25 mouse cellular contexts compared by ENCODE assay signal in the genomic region with DNA sequence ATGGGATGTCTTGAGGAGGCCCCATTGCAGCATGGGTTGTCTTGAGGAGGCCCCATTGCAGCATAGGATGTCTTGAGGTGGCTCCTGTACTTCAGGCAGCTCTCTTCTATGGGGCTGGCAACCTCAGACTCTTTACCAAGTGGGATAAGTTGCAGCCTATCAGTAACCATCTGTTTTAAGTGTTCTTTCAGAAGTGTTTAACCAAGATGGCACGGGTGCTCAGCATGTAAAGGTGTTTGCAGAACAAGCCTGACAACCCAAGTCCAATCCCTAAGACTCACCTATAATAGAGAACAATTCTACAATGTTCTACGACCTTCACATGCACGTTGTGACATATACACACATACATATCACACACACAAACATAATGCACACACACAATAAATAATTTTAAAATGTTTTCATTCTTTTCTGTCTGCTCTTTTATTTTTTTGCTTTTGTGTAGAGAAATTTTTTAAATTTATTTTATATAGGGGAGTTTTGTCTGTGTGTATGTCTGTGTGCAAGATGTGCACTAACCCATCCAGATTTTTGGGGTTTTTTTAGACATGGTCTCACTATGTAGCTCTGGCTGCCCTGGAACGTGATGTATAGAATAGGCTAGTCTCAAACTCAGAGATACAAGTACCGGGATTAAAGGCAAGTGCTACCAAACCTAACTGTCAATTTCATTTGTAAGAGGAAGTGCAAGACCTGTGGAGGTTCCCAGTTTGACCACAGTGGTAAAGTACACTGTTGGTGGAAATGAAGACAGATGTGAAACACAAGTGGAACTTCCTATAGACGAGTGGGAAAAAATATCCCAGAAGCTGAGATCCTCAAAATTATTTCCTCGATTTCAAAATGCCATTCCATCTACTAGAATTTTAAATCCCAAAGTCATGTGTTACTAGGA. TPM values are rescaled to one million over a fixed set of nuclear protein-coding genes. Genes with fewer than 3 reads are reported as not detected.
DNase-seq lines count a peak whose midpoint lies in the region; ATAC-seq and TF ChIP-seq lines count a peak whose summit lies in the region.
"Had no signal": no experiment of that assay in that cellular context is flagged by ENCODE, and none has a peak within 500 bp of the region (broad histone marks: within the 10 kb centered on the region; RNA-seq: fewer than 3 reads in every experiment).

No protein-coding gene starts in this region.

- no peaks in the 10 kb centered on the region; the same call in 1 of the 2 replicates for H3K79me2 ChIP-seq in liver, adult 2 months (ENCODE audit: control insufficient read depth, insufficient read depth, low read length)
- H3K79me2 ChIP-seq in MEL (ENCODE audit: control insufficient read depth, insufficient read depth, low read length, poor library complexity), result peaks cover 14% of the 10 kb centered on the region

- DNase-seq in liver, adult 2 months (ENCODE audit: extremely low read depth, low read depth, low spot score), result no peak
- no peak for DNase-seq in liver, embryonic 11.5 days (ENCODE audit: low spot score)
- peak; percentile 55 for DNase-seq in MEL (ENCODE audit: low read depth, low spot score)
- no peak for DNase-seq in yolk sac, embryonic 10.5 days (ENCODE audit: low spot score)
- DNase-seq in lung, postnatal 10 days, result no peak
- DNase-seq: adrenal gland, postnatal 25 days; B cell, adult 2 months; cerebellum, adult 8-10 months; cerebellum, postnatal 25 days; gastrocnemius, postnatal 25 days; heart, postnatal 10 days; lung, postnatal 4 days; midbrain, embryonic 14.5 days; thymus, postnatal 4 days had no signal

- no peak for TF ChIP-seq RAD21 in MEL (IDR thresholded peaks at IDR 0.05; ENCODE audit: low read depth, low read length)

- no peak for TF ChIP-seq POLR2A in liver, adult 2 months (IDR thresholded peaks at IDR 0.05; ENCODE audit: extremely low read depth, insufficient read depth, low read length)
- peak in 1 of 2 experiments; percentile 36; a peak in 1 of 4 replicates for TF ChIP-seq POLR2A in MEL (IDR thresholded peaks at IDR 0.05; ENCODE audit: control insufficient read depth in 1 of 2, insufficient read depth in 1 of 2, low read depth in 1 of 2, low read length in 2 of 2, poor library complexity in 1 of 2)

- H3K4me2 ChIP-seq in liver, embryonic 11.5 days, result no peak overlapping the region
- H3K4me2 ChIP-seq in liver, embryonic 15.5 days, result no peak overlapping the region
- H3K4me2 ChIP-seq in forebrain, embryonic 15.5 days (replicated peaks), result no peak overlapping the region
- H3K4me2 ChIP-seq: embryonic facial prominence, embryonic 13.5 days; hindbrain, embryonic 14.5 days; limb, embryonic 13.5 days had no signal

- H3K27me3 ChIP-seq in liver, adult 2 months (ENCODE audit: control insufficient read depth, insufficient read depth, low read length), result no peaks in the 10 kb centered on the region
- H3K27me3 ChIP-seq in liver, embryonic 11.5 days (replicated peaks; ENCODE audit: control insufficient read depth, insufficient read depth, low read length), result no peaks in the 10 kb centered on the region
- H3K27me3 ChIP-seq in MEL (ENCODE audit: control insufficient read depth in 1 of 2, insufficient read depth in 2 of 2, low read length in 2 of 2), result no peaks in the 10 kb centered on the region
- no peaks in the 10 kb centered on the region for H3K27me3 ChIP-seq in liver, embryonic 15.5 days
- H3K27me3 ChIP-seq in forebrain, embryonic 15.5 days, result no peaks in the 10 kb centered on the region
- H3K27me3 ChIP-seq: embryonic facial prominence, embryonic 13.5 days; heart, embryonic 13.5 days; limb, embryonic 13.5 days; Patski had no signal

- no peak overlapping the region for H3K4me3 ChIP-seq in liver, adult 2 months (ENCODE audit: insufficient read depth, low read depth, low read length)
- no peak overlapping the region for H3K4me3 ChIP-seq in liver, embryonic 11.5 days (ENCODE audit: low read depth, low read length)
- no peak overlapping the region for H3K4me3 ChIP-seq in MEL (ENCODE audit: control insufficient read depth in 1 of 2, insufficient read depth in 1 of 2, low read depth in 2 of 2, low read length in 2 of 2)
- H3K4me3 ChIP-seq in liver, embryonic 15.5 days (replicated peaks), result no peak overlapping the region
- H3K4me3 ChIP-seq in forebrain, embryonic 15.5 days, result no peak overlapping the region
- H3K4me3 ChIP-seq: embryonic facial prominence, embryonic 13.5 days; forebrain, embryonic 10.5 days; heart, embryonic 13.5 days; layer of hippocampus, adult 2 months; limb, embryonic 13.5 days had no signal

- no peak overlapping the region for H3K9ac ChIP-seq in liver, adult 2 months (ENCODE audit: low read depth, low read length)
- no peak overlapping the region for H3K9ac ChIP-seq in liver, embryonic 11.5 days (ENCODE audit: low read depth, low read length)
- H3K9ac ChIP-seq in MEL (ENCODE audit: control insufficient read depth, low read depth, low read length, poor library complexity, severe bottlenecking), result no peak overlapping the region
- no peak overlapping the region for H3K9ac ChIP-seq in liver, embryonic 15.5 days
- no peak overlapping the region for H3K9ac ChIP-seq in forebrain, embryonic 15.5 days (replicated peaks)
- H3K9ac ChIP-seq: embryonic facial prominence, embryonic 13.5 days; heart, embryonic 13.5 days; hindbrain, embryonic 14.5 days; limb, embryonic 13.5 days had no signal

- peaks cover 9% of the 10 kb centered on the region for H3K4me1 ChIP-seq in liver, adult 2 months (ENCODE audit: control insufficient read depth, insufficient read depth, low read length)
- peaks cover 14% of the 10 kb centered on the region for H3K4me1 ChIP-seq in liver, embryonic 11.5 days (replicated peaks; ENCODE audit: control insufficient read depth, insufficient read depth, low read length)
- peaks cover 6 to 11% of the 10 kb centered on the region in 2 experiments for H3K4me1 ChIP-seq in MEL (ENCODE audit: control insufficient read depth in 1 of 2, insufficient read depth in 2 of 2, low read length in 2 of 2)
- peaks cover 38% of the 10 kb centered on the region for H3K4me1 ChIP-seq in liver, embryonic 15.5 days (replicated peaks)
- peaks cover 15% of the 10 kb centered on the region for H3K4me1 ChIP-seq in forebrain, embryonic 15.5 days

- TF ChIP-seq CTCF in liver, adult 2 months (IDR thresholded peaks at IDR 0.05; ENCODE audit: low read depth, low read length), result no peak
- no peak for TF ChIP-seq CTCF in MEL (IDR thresholded peaks at IDR 0.05 in 2 of 3, conservative IDR thresholded peaks at IDR 0.05 in 1 of 3; ENCODE audit: control insufficient read depth in 1 of 3, insufficient read depth in 1 of 3, low read depth in 2 of 3, low read length in 3 of 3, poor library complexity in 1 of 3, severe bottlenecking in 1 of 3)

- no peak for TF ChIP-seq EP300 in MEL (IDR thresholded peaks at IDR 0.05; ENCODE audit: low read depth in 1 of 2, low read length in 2 of 2)

- H3K9me3 ChIP-seq in liver, embryonic 11.5 days (ENCODE audit: control insufficient read depth, low read length), result no peaks in the 10 kb centered on the region
- no peaks in the 10 kb centered on the region for H3K9me3 ChIP-seq in MEL (replicated peaks; ENCODE audit: insufficient read depth, low read length)
- no peaks in the 10 kb centered on the region for H3K9me3 ChIP-seq in liver, embryonic 15.5 days (replicated peaks)
- H3K9me3 ChIP-seq in forebrain, embryonic 15.5 days, result no peaks in the 10 kb centered on the region
- H3K9me3 ChIP-seq: embryonic facial prominence, embryonic 13.5 days; forebrain, embryonic 10.5 days; G1E; heart, embryonic 13.5 days; limb, embryonic 13.5 days had no signal

- H3K36me3 ChIP-seq in liver, adult 2 months (ENCODE audit: control insufficient read depth, insufficient read depth, low read length), result no peaks in the 10 kb centered on the region
- no peaks in the 10 kb centered on the region for H3K36me3 ChIP-seq in liver, embryonic 11.5 days (ENCODE audit: control insufficient read depth, insufficient read depth, low read length)
- peaks cover 0 to 21% of the 10 kb centered on the region in 2 experiments; a peak in 2 of 4 replicates for H3K36me3 ChIP-seq in MEL (ENCODE audit: control insufficient read depth in 1 of 2, insufficient read depth in 2 of 2, low read length in 2 of 2)
- no peaks in the 10 kb centered on the region for H3K36me3 ChIP-seq in liver, embryonic 15.5 days (replicated peaks)
- no peaks in the 10 kb centered on the region for H3K36me3 ChIP-seq in forebrain, embryonic 15.5 days
- H3K36me3 ChIP-seq: embryonic facial prominence, embryonic 13.5 days; forebrain, embryonic 10.5 days; G1E; heart, embryonic 13.5 days; limb, embryonic 13.5 days had no signal

- WGBS in liver, adult 2 months, result 83% methylated on average over 7 of the region's 7 CpGs
- WGBS in liver, embryonic 11.5 days, result 68% methylated on average over 7 of the region's 7 CpGs
- 44% methylated on average over 7 of the region's 7 CpGs for WGBS in liver, embryonic 15.5 days (ENCODE audit: insufficient replicate concordance)
- 86% methylated on average over 7 of the region's 7 CpGs for WGBS in forebrain, embryonic 15.5 days

- peak overlapping the region; percentile 45; the same call in 1 of the 2 replicates for H3K27ac ChIP-seq in liver, adult 2 months (replicated peaks; ENCODE audit: insufficient read depth, low read depth, low read length)
- no peak overlapping the region for H3K27ac ChIP-seq in liver, embryonic 11.5 days (ENCODE audit: low read depth, low read length)
- H3K27ac ChIP-seq in MEL (ENCODE audit: control insufficient read depth, low read depth, low read length), result no peak overlapping the region; the same call in none of the 2 replicates
- peak overlapping the region; percentile 88 for H3K27ac ChIP-seq in liver, embryonic 15.5 days (replicated peaks)
- no peak overlapping the region for H3K27ac ChIP-seq in forebrain, embryonic 15.5 days (replicated peaks)
- H3K27ac ChIP-seq: embryonic facial prominence, embryonic 13.5 days; forebrain, embryonic 10.5 days; heart, embryonic 13.5 days; hindbrain, embryonic 14.5 days; layer of hippocampus, adult 2 months; limb, embryonic 13.5 days had no signal

- no peak for ATAC-seq in liver, embryonic 11.5 days (replicated peaks; ENCODE audit: low FRiP score)
- ATAC-seq in liver, embryonic 15.5 days (ENCODE audit: insufficient read depth), result no peak
- ATAC-seq in forebrain, embryonic 15.5 days (replicated peaks), result no peak
- ATAC-seq: inflammation-experienced regulatory T-cells, adult 6 months; Patski had no signal

RNA-seq across cellular contexts. Expression of gene Med21, which starts 2.0 kb away (rescaled TPM):
- total RNA-seq in liver, adult 2 months (2014; rRNA removed), result 42.9 and 56.4 TPM in 2 replicates
- 20.9 and 35.0 TPM in 2 replicates for polyA plus RNA-seq in liver, adult 2 months (2012; rRNA removed)
- polyA plus RNA-seq in liver, embryonic 11.5 days (2014; fragmentation: Nextera tagmentation; extraction: Ambion mirVana), result 97.2 and 112 TPM in 2 replicates
- total RNA-seq in MEL (2012; rRNA removed), result 79.5 and 83.7 TPM in 2 replicates
- polyA plus RNA-seq in MEL (2012; ENCODE audit: insufficient read depth in 1 of 2, insufficient read length in 2 of 2, low read depth in 1 of 2, low replicate concordance in 2 of 2, missing spikeins in 1 of 2), result 10 to 100 TPM in 1 of 2 experiments, not detected in 1; 56.7 TPM
- 57.6 and 59.1 TPM in 2 replicates for polyA plus RNA-seq in liver, embryonic 15.5 days (2015; fragmentation: Nextera tagmentation; extraction: Ambion mirVana)
- 107 and 114 TPM in 2 replicates for polyA plus RNA-seq in forebrain, embryonic 15.5 days (2015; fragmentation: Nextera tagmentation; extraction: Ambion mirVana)

RNA-seq across cellular contexts. Expression of gene Tm7sf3, which starts 2.3 kb away (rescaled TPM):
- total RNA-seq in liver, adult 2 months (2014; rRNA removed), result 48.5 and 54.2 TPM in 2 replicates
- 21.8 and 26.2 TPM in 2 replicates for polyA plus RNA-seq in liver, adult 2 months (2012; rRNA removed)
- 47.7 and 57.1 TPM in 2 replicates for polyA plus RNA-seq in liver, embryonic 11.5 days (2014; fragmentation: Nextera tagmentation; extraction: Ambion mirVana)
- 18.0 and 18.3 TPM in 2 replicates for total RNA-seq in MEL (2012; rRNA removed)
- polyA plus RNA-seq in MEL (2012; ENCODE audit: insufficient read depth in 1 of 2, insufficient read length in 2 of 2, low read depth in 1 of 2, low replicate concordance in 2 of 2, missing spikeins in 1 of 2), result 10 to 100 TPM in 1 of 2 experiments, not detected in 1; 27.1 TPM
- 24.3 and 25.2 TPM in 2 replicates for polyA plus RNA-seq in liver, embryonic 15.5 days (2015; fragmentation: Nextera tagmentation; extraction: Ambion mirVana)
- 31.9 and 32.7 TPM in 2 replicates for polyA plus RNA-seq in forebrain, embryonic 15.5 days (2015; fragmentation: Nextera tagmentation; extraction: Ambion mirVana)

Comparison
In these comparisons a context has a peak if more than half of its experiments do, and no peak if none do; other contexts are left out.
1. H3K27ac ChIP-seq: peak in liver, adult 2 months (single experiment) and liver, embryonic 15.5 days (single experiment); none in liver, embryonic 11.5 days (single experiment), MEL (single experiment) and forebrain, embryonic 15.5 days (single experiment).